Mouse (Mus musculus): ENCODE results near the gene Tmc5. TPM values are rescaled to one million over a fixed set of nuclear protein-coding genes. Genes with fewer than 3 reads are reported as not detected.

Gene Tmc5
- total and polyA plus RNA-seq, 3 experiments, result not detected

DNA sequence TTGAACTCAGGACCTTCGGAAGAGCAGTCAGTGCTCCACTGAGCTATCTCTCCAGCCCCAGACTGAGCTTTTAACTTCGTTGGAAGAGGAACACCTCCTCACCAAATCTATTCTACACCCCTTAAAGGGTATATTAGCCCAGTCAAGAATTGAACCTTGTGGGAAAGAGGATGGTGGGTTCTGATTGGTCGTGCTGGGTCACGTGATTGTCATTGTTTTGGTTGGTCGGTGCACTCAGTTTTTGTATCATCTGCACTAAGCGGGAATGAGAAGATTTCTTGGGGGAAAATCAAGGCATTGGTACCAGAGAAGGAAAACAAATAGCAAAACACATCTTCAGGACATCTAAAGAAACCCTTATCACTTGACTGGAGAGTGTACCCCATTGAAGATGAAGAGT, 24.0 kb downstream of the Tmc5 start:
- TF ChIP-seq USF1 (IDR thresholded peaks at IDR 0.05; ENCODE audit: low read depth, low read length), result 0 out of 2 replicates have a peak, but pooled peaks have one; percentile 43
- TF ChIP-seq MYB (IDR thresholded peaks at IDR 0.05; ENCODE audit: low read depth, low read length), result no peak
- TF ChIP-seq MAFK (IDR thresholded peaks at IDR 0.05; ENCODE audit: borderline replicate concordance, low read depth, low read length), result no peak
- Histone ChIP-seq H3K79me2 (ENCODE audit: control insufficient read depth, insufficient read depth, low read length, poor library complexity) (no peaks in the 10 kb centered on the region), H3K36me3 (ENCODE audit: control insufficient read depth in 1 of 2, insufficient read depth in 2 of 2, low read length in 2 of 2) (no peaks in the 10 kb centered on the region), H3K4me3 (ENCODE audit: control insufficient read depth in 1 of 2, insufficient read depth in 1 of 2, low read depth in 2 of 2, low read length in 2 of 2) (no peak overlapping the region), H3K9ac (ENCODE audit: control insufficient read depth, low read depth, low read length, poor library complexity, severe bottlenecking) (no peak overlapping the region), H3K4me1 (ENCODE audit: control insufficient read depth in 1 of 2, insufficient read depth in 2 of 2, low read length in 2 of 2) (no peaks in the 10 kb centered on the region), H3K27ac (ENCODE audit: control insufficient read depth, low read depth, low read length) (no peak overlapping the region), H3K27me3 (ENCODE audit: control insufficient read depth in 1 of 2, insufficient read depth in 2 of 2, low read length in 2 of 2) (no peaks in the 10 kb centered on the region), H3K9me3 (replicated peaks; ENCODE audit: insufficient read depth, low read length) (no peaks in the 10 kb centered on the region)
- DNase-seq (ENCODE audit: low read depth, low spot score), result no peak

DNA sequence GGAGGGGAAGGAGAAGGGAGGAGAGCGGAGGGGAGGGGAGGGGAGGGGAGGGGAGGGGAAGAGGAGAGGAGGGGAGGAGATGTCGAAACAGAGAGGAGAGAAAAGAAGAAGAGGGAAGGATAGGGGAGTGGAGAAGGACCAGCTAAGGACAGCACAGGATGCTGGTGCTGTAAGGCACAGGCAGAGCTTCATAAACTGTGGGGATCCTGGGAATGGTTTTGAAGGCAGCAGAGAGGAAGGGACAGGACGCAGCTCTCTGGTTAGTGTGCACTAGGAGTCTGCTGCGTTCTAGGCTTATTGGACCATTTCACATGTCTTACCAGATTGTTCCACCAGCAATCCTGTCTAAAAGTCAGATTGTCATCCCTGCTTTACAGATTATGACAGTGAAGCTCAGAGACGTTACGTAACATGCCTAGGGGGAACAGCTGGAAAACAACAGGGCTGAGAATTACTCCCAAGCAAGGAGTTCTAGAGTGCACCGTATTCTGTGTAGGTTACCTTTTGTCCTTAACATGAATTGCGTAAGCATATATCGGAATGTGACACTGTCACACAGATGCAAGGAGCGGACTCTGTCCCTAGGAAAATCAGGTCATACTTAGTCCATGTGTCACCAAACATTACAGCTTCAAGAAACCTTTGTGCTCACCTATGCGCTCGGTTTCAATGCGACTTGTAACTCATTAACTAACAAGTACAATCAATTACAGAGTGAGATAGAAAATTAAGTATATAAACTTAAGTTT, 30.6 kb downstream of the Tmc5 start:
- Histone ChIP-seq H3K27me3 (ENCODE audit: control insufficient read depth in 1 of 2, insufficient read depth in 2 of 2, low read length in 2 of 2) (no peaks in the 10 kb centered on the region), H3K27ac (ENCODE audit: control insufficient read depth, low read depth, low read length) (no peak overlapping the region), H3K9ac (ENCODE audit: control insufficient read depth, low read depth, low read length, poor library complexity, severe bottlenecking) (no peak overlapping the region), H3K79me2 (ENCODE audit: control insufficient read depth, insufficient read depth, low read length, poor library complexity) (no peaks in the 10 kb centered on the region), H3K9me3 (replicated peaks; ENCODE audit: insufficient read depth, low read length) (no peaks in the 10 kb centered on the region), H3K36me3 (ENCODE audit: control insufficient read depth in 1 of 2, insufficient read depth in 2 of 2, low read length in 2 of 2) (no peaks in the 10 kb centered on the region), H3K4me1 (ENCODE audit: control insufficient read depth in 1 of 2, insufficient read depth in 2 of 2, low read length in 2 of 2) (no peaks in the 10 kb centered on the region), H3K4me3 (ENCODE audit: control insufficient read depth in 1 of 2, insufficient read depth in 1 of 2, low read depth in 2 of 2, low read length in 2 of 2) (no peak overlapping the region)
- DNase-seq (ENCODE audit: low read depth, low spot score), result no peak
- TF ChIP-seq MYC (IDR thresholded peaks at IDR 0.05; ENCODE audit: low read depth, low read length), result no peak
- TF ChIP-seq POLR2AphosphoS2 (IDR thresholded peaks at IDR 0.05; ENCODE audit: low read length), result no peak
- no peak for TF ChIP-seq MYB (IDR thresholded peaks at IDR 0.05; ENCODE audit: low read depth, low read length)
- TF ChIP-seq SIN3A (IDR thresholded peaks at IDR 0.05; ENCODE audit: low read length), result no peak
- no peak for TF ChIP-seq MEF2A (IDR thresholded peaks at IDR 0.05; ENCODE audit: extremely low read depth, insufficient replicate concordance, low read depth, low read length, poor library complexity, severe bottlenecking)
- no peak for TF ChIP-seq POLR2A (IDR thresholded peaks at IDR 0.05; ENCODE audit: control insufficient read depth in 1 of 2, insufficient read depth in 1 of 2, low read depth in 1 of 2, low read length in 2 of 2, poor library complexity in 1 of 2)
- TF ChIP-seq ZKSCAN1 (IDR thresholded peaks at IDR 0.05; ENCODE audit: low read depth, low read length), result no peak
- no peak for TF ChIP-seq USF1 (IDR thresholded peaks at IDR 0.05; ENCODE audit: low read depth, low read length)
- no peak for TF ChIP-seq MAZ (IDR thresholded peaks at IDR 0.05; ENCODE audit: low read depth, low read length)
- TF ChIP-seq JUND (IDR thresholded peaks at IDR 0.05; ENCODE audit: low read depth, low read length), result no peak
- no peak for TF ChIP-seq CHD1 (IDR thresholded peaks at IDR 0.05; ENCODE audit: low read depth, low read length)

DNA sequence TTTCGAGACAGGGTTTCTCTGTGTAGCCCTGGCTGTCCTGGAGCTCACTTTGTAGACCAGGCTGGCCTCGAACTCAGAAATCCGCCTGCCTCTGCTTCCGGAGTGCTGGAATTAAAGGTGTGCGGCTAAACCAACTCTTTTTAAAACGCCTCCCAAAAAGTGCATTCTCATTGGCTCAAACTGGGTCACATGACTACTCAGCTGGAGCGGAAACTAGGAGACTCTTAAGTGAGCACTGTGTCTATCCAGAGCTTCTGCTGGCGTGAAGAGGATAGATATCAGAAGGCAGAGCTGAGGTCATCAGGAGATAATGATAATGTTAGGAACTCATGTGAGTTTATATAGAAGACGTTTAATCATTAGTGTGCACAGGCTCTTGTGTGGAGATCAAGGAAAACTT, 36.0 kb downstream of the Tmc5 start:
- no peak overlapping the region for H3K27ac ChIP-seq (ENCODE audit: control insufficient read depth, low read depth, low read length)
- H3K36me3 ChIP-seq (ENCODE audit: control insufficient read depth in 1 of 2, insufficient read depth in 2 of 2, low read length in 2 of 2), result no peaks in the 10 kb centered on the region
- H3K9ac ChIP-seq (ENCODE audit: control insufficient read depth, low read depth, low read length, poor library complexity, severe bottlenecking), result no peak overlapping the region
- TF ChIP-seq USF1 (IDR thresholded peaks at IDR 0.05; ENCODE audit: low read depth, low read length), result peak; percentile 57
- TF ChIP-seq MYB (IDR thresholded peaks at IDR 0.05; ENCODE audit: low read depth, low read length), result no peak
- H3K4me3 ChIP-seq (ENCODE audit: control insufficient read depth in 1 of 2, insufficient read depth in 1 of 2, low read depth in 2 of 2, low read length in 2 of 2), result no peak overlapping the region
- no peaks in the 10 kb centered on the region for H3K4me1 ChIP-seq (ENCODE audit: control insufficient read depth in 1 of 2, insufficient read depth in 2 of 2, low read length in 2 of 2)
- H3K27me3 ChIP-seq (ENCODE audit: control insufficient read depth in 1 of 2, insufficient read depth in 2 of 2, low read length in 2 of 2), result no peaks in the 10 kb centered on the region
- no peak for DNase-seq (ENCODE audit: low read depth, low spot score)
- no peaks in the 10 kb centered on the region for H3K9me3 ChIP-seq (replicated peaks; ENCODE audit: insufficient read depth, low read length)
- H3K79me2 ChIP-seq (ENCODE audit: control insufficient read depth, insufficient read depth, low read length, poor library complexity), result no peaks in the 10 kb centered on the region
